Mouse (Mus musculus) neural tube, embryonic 11.5 days (tissue): ENCODE measurements around the gene Gm20604. TPM values are rescaled to one million over a fixed set of nuclear protein-coding genes. Genes with fewer than 3 reads are reported as not detected.

Source experiments
- ATAC-seq: fragments of 200-750 bp; cut with Nextera tagmentation; 2 replicates; pipeline ENCODE4 v1.8.0; 2017; ENCODE audit warnings: moderate number of reproducible peaks, mild to moderate bottlenecking, moderate TSS enrichment, moderate library complexity; ENCODE audit not compliant: insufficient read depth, low FRiP score, low TSS enrichment
- DNase-seq: peaks from one replicate; pipeline ENCODE4 v3.0.0-alpha.2; 2015; ENCODE audit warnings: low spot score
- H3K27ac ChIP-seq: fragments of 300-500 bp; sonication (generic); 2 replicates; pipeline ENCODE4 v1.5.1; 2014; ENCODE audit warnings: low read depth, mild to moderate bottlenecking, low read length
- H3K27me3 ChIP-seq: fragments of 300-500 bp; sonication (generic); 2 replicates; pipeline ENCODE4 v1.6.1; 2014; ENCODE audit warnings: mild to moderate bottlenecking, low read length, mixed read lengths; ENCODE audit not compliant: control insufficient read depth, insufficient read depth
- H3K36me3 ChIP-seq: fragments of 300-500 bp; sonication (generic); 2 replicates; pipeline ENCODE4 v1.6.1; 2014; ENCODE audit warnings: mild to moderate bottlenecking, low read length, moderate library complexity, mixed read lengths; ENCODE audit not compliant: control insufficient read depth, insufficient read depth
- H3K4me1 ChIP-seq: fragments of 300-500 bp; sonication (generic); 2 replicates; pipeline ENCODE4 v1.6.1; 2014; ENCODE audit warnings: low read length, mixed read lengths; ENCODE audit not compliant: control insufficient read depth, insufficient read depth
- H3K4me2 ChIP-seq: fragments of 300-500 bp; sonication (generic); 2 replicates; pipeline ENCODE4 v1.6.1; 2014; ENCODE audit warnings: low read depth, mild to moderate bottlenecking, moderate library complexity
- H3K4me3 ChIP-seq: fragments of 300-500 bp; sonication (generic); 2 replicates; pipeline ENCODE4 v1.5.1; 2014; ENCODE audit warnings: low read depth, low read length
- H3K9ac ChIP-seq: fragments of 300-500 bp; sonication (generic); 2 replicates; pipeline ENCODE4 v1.6.1; 2014; ENCODE audit warnings: mild to moderate bottlenecking, low read length
- H3K9me3 ChIP-seq: fragments of 300-500 bp; sonication (generic); 2 replicates; pipeline ENCODE4 v1.6.1; 2016; ENCODE audit warnings: low read length; ENCODE audit not compliant: control insufficient read depth
- WGBS: fragments of 180-500 bp; shearing (Covaris S2); extraction: QIAGEN DNeasy Blood & Tissue Kit; methylation state at CpG from one replicate; pipeline ENCODE4 v1.1.7; 2014; 5-methylcytosine and 5-hydroxymethylcytosine counted together
- polyA plus RNA-seq: library from polyadenylated mRNA; unstranded; fragments of >200 nt; fragmentation: Nextera tagmentation; extraction: Ambion mirVana; gene quantifications from 2 replicates; pipeline ENCODE4 v1.2.1, GENCODE M21; 2014

The Gm20604 gene
- polyA plus RNA-seq, 1 experiment from 2014 or later, result 33.4 TPM

DNA sequence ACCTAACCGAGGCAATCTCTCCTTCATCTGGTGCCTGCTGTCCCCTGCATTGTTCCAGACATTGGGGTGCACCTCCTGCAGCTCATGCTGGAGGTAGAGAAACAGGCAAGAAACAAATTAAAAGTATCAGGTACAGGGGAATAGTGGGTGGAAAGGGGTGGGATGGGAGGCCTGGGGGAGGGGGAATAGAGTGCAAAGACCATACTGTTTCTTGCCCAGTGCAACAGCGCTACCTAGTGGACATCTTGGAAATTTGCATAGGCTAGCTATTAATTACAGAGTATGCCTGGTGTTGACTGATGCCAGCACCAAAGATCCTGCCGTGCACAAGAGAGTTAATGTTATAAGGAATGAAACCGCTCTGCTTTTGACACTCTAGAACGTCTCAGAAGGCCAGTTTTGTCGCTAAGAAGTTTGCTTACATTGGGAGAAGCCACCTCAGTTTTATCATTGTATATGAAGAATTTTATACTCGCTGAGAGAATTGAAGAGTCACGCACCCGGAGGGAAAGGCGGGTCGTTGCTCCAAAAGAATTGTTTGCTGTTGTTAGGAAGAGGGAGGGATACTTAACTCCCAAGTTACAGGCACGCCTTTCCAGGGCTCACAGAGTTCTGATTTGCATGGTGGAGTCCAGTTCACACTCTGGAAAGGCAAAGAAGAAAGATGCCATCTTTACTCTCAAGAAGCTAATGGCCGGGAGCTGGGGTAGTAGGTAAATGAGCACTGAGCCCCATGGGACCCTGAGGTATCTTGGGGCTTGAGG is 38.7 kb downstream of the Gm20604 start:
- Histone ChIP-seq H3K4me3 (no peak overlapping the region), H3K9me3 (no peaks in the 10 kb centered on the region), H3K9ac (no peak overlapping the region), H3K27me3 (no peaks in the 10 kb centered on the region), H3K27ac (no peak overlapping the region), H3K4me2 (no peak overlapping the region), H3K36me3 (no peaks in the 10 kb centered on the region), H3K4me1 (no peaks in the 10 kb centered on the region)
- DNase-seq, result peak; percentile 56
- peak; percentile 36; the same call in 1 of the 2 replicates for ATAC-seq
- 36% methylated on average over 13 of the region's 13 CpGs for WGBS

DNA sequence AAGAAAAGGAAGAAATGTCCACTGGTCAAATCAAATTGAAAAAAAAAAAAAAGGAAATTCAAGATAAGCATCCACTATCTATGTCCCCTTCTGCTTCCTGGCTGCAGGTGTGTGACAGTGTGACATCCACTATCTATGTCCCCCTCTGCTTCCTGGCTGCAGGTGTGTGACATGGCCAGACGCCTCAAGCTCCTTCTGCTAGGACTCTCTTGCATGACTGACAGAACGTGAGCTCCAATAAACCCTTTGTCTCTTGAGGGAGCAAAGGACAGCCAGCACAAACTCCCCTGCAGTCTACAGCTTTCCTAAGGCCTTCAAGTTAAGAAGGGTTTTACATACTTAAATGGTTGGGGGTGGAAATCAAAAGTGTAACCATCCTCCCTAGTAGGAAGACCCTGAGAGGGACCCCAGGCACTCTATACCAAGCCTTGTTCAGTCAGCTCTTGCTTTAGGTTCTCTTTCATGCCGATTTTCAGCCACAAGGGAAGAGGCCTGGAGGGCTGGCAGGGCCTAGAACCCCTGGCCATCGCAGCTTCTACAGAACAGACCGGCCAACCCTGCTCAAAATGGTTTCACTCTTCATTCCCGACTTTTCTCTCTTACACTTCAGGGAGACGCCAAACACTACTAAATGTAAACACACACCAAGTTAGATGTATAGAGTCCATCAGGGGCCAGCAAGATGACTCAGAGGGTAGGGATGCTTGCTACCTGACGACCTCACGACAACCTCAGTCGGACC is 43.6 kb downstream of the Gm20604 start:
- 86% methylated on average over 10 of the region's 10 CpGs for WGBS
- no peaks in the 10 kb centered on the region for H3K36me3 ChIP-seq
- ATAC-seq (no peak), DNase-seq (no peak)
- no peaks in the 10 kb centered on the region for H3K4me1 ChIP-seq
- H3K9me3 ChIP-seq, result no peaks in the 10 kb centered on the region
- H3K27me3 ChIP-seq, result no peaks in the 10 kb centered on the region
- H3K4me2 ChIP-seq, result no peak overlapping the region
- H3K4me3 ChIP-seq, result no peak overlapping the region
- H3K27ac ChIP-seq, result no peak overlapping the region
- H3K9ac ChIP-seq, result no peak overlapping the region

DNA sequence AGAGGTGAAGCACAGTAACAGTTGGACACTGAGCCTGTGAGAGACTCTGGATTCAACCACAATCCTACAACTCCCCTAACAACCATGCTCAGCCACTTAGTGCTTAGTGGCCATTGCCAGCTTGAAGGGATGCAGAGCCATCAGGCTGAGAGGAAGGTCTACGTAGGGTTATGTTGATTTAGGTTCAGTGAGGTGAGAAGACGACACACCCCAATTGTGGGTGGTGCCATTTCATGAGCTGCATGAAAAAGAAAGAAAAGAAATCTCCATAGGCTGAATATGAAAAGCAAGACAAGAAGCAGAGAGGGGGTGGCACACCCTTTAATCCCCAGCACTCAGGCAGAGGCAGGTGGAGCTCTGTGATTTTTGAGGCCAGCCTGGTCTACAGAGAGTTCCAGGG is 44.4 kb downstream of the Gm20604 start:
- DNase-seq (no peak), ATAC-seq (no peak)
- WGBS, result 68% methylated on average over 2 of the region's 2 CpGs
- H3K36me3 ChIP-seq, result no peaks in the 10 kb centered on the region
- no peak overlapping the region for H3K4me2 ChIP-seq
- H3K27ac ChIP-seq, result no peak overlapping the region
- no peak overlapping the region for H3K4me3 ChIP-seq
- no peaks in the 10 kb centered on the region for H3K9me3 ChIP-seq
- no peaks in the 10 kb centered on the region for H3K4me1 ChIP-seq
- H3K9ac ChIP-seq, result no peak overlapping the region
- no peaks in the 10 kb centered on the region for H3K27me3 ChIP-seq

DNA sequence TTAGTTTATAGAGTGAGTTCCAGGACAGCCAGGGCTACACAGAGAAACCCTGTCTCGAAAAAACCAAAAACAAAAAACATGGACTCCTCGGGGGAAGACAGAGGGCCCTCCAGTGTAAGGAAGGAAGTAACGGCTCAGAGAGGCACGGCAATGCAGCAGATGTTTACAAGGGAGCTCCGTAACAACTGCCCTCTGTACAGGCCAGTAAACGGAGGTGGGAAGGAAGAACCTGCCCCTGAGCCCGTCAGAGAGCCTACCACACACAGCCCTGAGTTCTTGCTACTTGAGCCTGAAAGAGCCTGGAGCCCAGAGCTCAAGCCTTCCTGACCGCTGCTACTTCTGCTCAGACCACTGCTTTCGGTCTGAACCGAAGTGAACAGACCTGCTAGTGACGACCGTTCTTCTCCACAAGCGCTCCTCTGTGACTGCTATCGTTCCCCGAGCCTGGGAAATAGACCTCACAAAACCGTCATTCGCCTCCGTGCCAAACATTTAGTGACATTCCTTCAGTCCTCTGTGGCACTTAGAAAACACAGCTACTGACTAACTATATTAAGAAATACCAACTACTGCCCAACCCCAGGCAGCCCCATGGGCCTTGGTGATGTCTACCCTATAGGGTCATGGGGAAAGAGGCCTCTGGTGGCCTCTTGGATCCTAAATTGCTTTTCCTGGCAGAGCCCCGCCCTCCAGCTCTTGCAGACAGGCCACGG is 45.2 kb downstream of the Gm20604 start:
- H3K27me3 ChIP-seq, result no peaks in the 10 kb centered on the region
- no peaks in the 10 kb centered on the region for H3K36me3 ChIP-seq
- H3K9ac ChIP-seq, result no peak overlapping the region
- H3K4me1 ChIP-seq, result no peaks in the 10 kb centered on the region
- H3K4me2 ChIP-seq, result no peak overlapping the region
- DNase-seq, result no peak
- 76% methylated on average over 20 of the region's 20 CpGs for WGBS
- no peak overlapping the region for H3K4me3 ChIP-seq
- no peak overlapping the region for H3K27ac ChIP-seq
- no peaks in the 10 kb centered on the region for H3K9me3 ChIP-seq
- ATAC-seq, result no peak

DNA sequence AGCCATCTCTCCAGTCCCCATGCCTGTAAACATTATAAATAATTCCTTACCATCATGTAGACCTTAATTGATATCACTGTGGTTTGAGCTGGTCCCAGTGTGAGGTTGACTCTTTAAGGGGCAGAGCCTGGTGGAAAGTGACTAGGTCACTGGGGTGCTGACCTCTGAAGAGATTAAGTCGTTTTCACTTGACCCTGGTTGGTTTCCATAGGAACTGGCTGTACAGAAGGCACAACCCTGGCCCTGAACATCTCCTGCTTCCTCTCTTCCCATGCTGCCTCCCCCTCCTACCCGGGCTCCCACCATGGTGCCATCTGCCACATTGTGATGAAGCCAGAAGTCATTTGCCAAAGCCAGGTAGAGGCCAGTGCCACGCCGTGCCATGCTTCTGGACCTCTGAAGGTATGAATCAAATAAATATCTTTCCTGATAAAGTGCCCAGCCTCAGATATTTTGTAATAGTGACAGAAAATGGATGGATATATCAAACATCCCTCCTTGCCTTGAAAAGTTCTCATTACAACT is 47.6 kb downstream of the Gm20604 start:
- no peak for ATAC-seq
- H3K36me3 ChIP-seq, result no peaks in the 10 kb centered on the region
- H3K9me3 ChIP-seq, result no peaks in the 10 kb centered on the region

DNA sequence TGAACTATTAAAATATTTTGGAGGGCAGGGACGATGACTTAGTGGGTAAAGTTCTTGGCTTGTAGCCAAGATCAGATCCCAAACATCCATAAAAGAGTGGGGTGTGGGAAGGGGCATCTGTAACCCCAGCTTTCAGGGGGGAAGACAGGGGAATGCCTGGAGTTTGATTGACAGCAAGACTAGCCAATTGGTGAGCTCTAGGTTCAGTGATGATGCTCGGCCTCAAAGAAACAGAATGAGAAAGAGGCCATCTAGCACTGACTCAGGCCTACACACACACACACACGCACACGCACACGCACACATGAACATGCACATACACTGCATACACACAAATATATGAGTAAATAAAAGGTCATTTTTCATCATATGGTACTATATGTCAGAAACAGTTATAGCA is 48.6 kb downstream of the Gm20604 start:
- peaks cover 7% of the 10 kb centered on the region for H3K4me1 ChIP-seq
- no peak overlapping the region for H3K27ac ChIP-seq
- H3K9ac ChIP-seq, result no peak overlapping the region
- ATAC-seq (no peak), DNase-seq (no peak)
- H3K27me3 ChIP-seq, result no peaks in the 10 kb centered on the region
- H3K4me3 ChIP-seq, result no peak overlapping the region
- H3K4me2 ChIP-seq, result no peak overlapping the region
- H3K9me3 ChIP-seq, result no peaks in the 10 kb centered on the region
- no peaks in the 10 kb centered on the region for H3K36me3 ChIP-seq
- WGBS, result 87% methylated on average over 5 of the region's 5 CpGs

More for the DNA sequence above, 47.6 kb downstream of the Gm20604 start:
- H3K9ac ChIP-seq, result no peak overlapping the region
- no peak overlapping the region for H3K4me3 ChIP-seq
- 61% methylated on average over 4 of the region's 4 CpGs for WGBS
- H3K4me2 ChIP-seq, result no peak overlapping the region
- H3K27ac ChIP-seq, result no peak overlapping the region
- H3K27me3 ChIP-seq, result no peaks in the 10 kb centered on the region
- DNase-seq, result no peak
- H3K4me1 ChIP-seq, result peaks cover 1% of the 10 kb centered on the region

DNA sequence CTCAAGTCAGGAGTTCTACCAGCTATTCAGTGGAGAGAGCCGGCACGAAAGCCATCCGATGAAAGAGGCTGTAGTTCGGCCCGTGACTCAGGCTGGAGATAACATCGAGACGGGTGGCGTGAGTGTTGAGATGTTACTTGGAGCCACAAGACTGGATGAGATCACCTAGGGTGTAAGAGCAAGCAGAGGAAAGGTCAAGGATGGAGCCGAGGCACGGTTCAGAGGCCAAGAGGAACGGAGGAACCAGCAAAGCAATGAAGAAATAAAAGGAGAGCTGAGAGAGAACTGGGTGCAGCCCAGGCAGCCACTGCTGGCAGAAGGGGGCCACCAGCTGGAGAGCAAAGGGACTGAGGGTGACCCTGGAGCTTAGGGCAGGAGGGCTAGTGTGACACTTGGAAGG is 50.3 kb downstream of the Gm20604 start:
- WGBS, result 76% methylated on average over 11 of the region's 11 CpGs
- peaks cover 13% of the 10 kb centered on the region for H3K4me1 ChIP-seq
- no peak overlapping the region for H3K9ac ChIP-seq
- H3K36me3 ChIP-seq, result no peaks in the 10 kb centered on the region
- no peak overlapping the region for H3K27ac ChIP-seq
- DNase-seq (no peak), ATAC-seq (no peak)
- H3K4me3 ChIP-seq, result no peak overlapping the region
- no peaks in the 10 kb centered on the region for H3K9me3 ChIP-seq
- no peaks in the 10 kb centered on the region for H3K27me3 ChIP-seq
- no peak overlapping the region for H3K4me2 ChIP-seq

DNA sequence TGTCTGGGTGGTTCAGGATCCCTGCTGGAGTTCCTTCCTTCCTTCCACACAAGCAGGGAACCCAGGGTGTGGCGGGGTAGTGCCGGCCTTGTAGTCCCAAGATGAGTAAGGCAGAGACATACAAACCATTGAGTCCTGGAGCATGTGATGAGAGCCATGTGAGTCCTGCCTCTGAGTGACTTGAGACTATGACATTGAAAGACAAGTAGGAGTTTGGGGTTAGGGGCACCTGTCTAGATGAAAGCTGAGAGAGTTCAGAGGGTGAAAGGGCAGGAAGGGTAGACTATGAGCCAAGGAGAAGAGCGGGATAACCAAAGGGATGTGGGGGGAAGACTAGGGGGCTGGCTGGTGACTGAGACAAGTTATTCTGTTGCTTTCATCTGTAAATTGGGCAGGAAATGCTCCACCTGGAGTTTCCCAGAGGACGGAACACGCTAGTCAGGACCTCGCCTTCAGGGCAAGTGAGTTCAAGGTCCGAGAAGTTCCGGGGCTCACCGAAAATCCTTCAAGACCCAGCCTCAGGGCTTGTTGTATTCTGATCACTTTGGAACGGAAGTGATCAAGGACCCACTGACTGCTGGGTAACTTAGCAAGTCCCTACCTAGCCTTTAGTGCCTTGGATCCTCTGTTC is 51.5 kb downstream of the Gm20604 start:
- no peak for DNase-seq
- Histone ChIP-seq H3K9ac (no peak overlapping the region), H3K4me2 (no peak overlapping the region), H3K27me3 (no peaks in the 10 kb centered on the region), H3K9me3 (no peaks in the 10 kb centered on the region), H3K4me1 (peaks cover 22% of the 10 kb centered on the region), H3K36me3 (no peaks in the 10 kb centered on the region), H3K4me3 (no peak overlapping the region), H3K27ac (no peak overlapping the region)
- no peak for ATAC-seq
- whole genome bisulfite sequencing, result 92% methylated on average over 10 of the region's 10 CpGs
